Mouse (Mus musculus) forelimb bud, embryonic 11.5 days (tissue): ENCODE data around the gene Cts6.
"Not testable (repeated sequence)": the region's sequence is repeated elsewhere in the genome, so short reads cannot be mapped to it uniquely, and the experiment has no call there.

Experiments used
- DNase-seq: peaks from one replicate; pipeline ENCODE4 v3.0.0-alpha.2; 2012; ENCODE audit warnings: low read depth, low spot score

The Cts6 gene

GRCm38 (mm10) chr13:61203310-61203709 lies at the start of gene Cts6:
Gene Cts6 (minus strand): TSS chr13:61203410.
- DNase-seq = no peak

GRCm38 (mm10) chr13:61241076-61241947 lies 38.1 kb upstream of the Cts6 start:
- peak; percentile 61 for DNase-seq

DNA sequence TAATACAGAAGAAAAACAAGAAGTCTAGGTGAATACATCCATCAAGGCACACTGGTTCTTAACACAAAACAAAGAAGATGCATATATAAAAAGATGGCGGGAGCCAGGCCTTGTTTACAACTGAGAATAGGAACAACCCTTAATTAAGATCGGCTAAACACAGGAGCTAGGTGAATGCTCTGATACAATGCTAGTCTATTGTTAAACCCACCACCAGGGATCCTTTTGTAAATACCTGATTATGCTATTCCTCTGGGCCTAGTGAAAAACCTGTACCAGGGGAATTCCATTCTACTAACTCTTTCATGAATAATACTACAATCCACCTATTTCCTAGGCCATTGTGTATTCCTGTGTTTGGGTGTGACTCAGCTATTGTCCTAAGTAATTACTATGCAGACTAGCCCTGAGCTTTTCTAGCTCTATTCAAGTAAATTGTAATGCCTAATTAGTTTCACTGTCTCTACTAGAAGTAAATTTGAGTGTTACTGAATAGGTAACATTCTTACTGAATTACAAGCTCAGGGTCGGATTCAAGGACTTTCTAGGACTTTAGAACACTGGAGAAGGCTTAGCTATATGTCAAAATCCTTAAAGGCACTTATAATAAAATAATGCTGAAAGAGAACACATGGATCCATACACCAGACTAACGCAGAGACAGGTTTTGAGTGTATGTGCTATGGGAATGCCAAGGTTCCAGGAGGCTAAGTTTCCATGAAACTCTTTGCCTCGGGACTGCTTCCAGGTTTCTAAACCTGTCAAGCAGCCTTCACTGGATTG lies 17.9 kb downstream of the Cts6 start:
- DNase-seq = not testable (repeated sequence)

- no peak for DNase-seq
These were observed 38.6 kb downstream of the Cts6 start for GRCm38 (mm10) chr13:61164622-61165021.

DNA sequence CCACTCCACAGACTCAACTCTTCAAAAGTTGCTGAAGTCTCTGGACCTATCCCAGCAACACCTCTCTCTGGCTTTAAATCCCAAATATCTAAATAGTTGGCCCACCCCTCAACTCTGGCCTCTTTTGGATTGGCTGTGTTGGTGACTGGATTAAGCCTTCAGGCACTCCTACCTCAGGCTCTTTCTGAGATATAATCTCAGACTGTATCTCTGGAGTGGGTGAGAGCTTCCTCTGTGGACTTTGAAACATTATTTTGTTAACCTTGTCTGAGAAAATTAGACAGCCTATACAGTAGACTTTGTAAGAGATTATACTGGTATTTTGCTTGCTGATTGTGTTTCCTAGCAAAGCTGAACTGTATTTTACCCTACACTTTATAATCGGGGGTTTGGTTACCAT lies 39.1 kb downstream of the Cts6 start, which contains the start of gene Ctsr:
Ctsr (minus strand) TSS at position 101 of the 400 bp plus-strand sequence.
- no peak for DNase-seq
